Mouse (Mus musculus) thymus, postnatal 0 days (tissue): Measurements from ENCODE around the gene Syne1. TPM values are rescaled to one million over a fixed set of nuclear protein-coding genes. Genes with fewer than 3 reads are reported as not detected.
A peak's percentile ranks its signal among the peaks of the same experiment; 100 is the strongest.

Source experiments
- DNase-seq: peaks from one replicate; pipeline ENCODE4 v3.0.0-alpha.2; 2015; ENCODE audit warnings: low spot score
- polyA plus RNA-seq: library from polyadenylated mRNA; unstranded; fragments of >200 nt; fragmentation: Nextera tagmentation; extraction: Ambion mirVana; gene quantifications from 2 replicates; pipeline ENCODE4 v1.2.1, GENCODE M21; 2015

Syne1 gene
- polyA plus RNA-seq, 1 experiment from 2014 or later, result 11.5 TPM

DNA sequence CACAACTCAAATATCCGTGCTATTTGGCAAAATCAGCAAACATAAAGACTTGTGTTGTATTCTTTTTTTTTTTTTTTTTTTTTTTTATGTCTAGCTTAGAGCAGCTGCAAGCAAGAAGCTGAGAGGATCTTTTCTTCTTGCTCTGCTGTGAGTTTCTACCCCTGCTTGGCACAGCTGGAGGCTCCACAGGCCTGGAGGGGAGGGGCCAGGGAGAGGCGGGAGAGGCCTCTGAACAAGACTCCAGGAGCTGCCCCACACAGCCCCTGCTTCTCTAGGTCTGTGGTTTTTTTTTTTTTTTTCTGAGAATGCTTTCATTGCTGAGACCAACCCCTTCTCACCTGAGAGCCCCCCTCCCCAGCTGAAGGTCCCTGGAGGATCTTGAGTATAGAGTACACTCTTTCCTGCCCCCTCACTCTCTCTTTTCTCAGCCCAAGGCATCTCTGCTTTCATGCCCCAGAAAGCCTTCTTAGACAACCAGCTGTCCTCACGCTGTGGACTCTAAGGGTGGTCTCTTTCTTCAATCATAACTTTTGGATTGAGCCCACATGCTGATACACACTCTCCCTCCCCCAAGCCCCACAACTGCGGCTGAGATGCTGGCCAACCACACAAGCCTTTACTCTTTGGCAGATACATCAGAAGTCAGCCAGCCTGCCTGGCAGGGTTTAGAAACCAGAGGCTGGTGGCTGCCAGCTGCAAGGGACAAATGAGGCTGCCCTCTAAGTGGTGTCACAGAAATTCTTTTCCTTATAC, 241.1 kb downstream of the Syne1 start:
- DNase-seq, result peak; percentile 71

DNA sequence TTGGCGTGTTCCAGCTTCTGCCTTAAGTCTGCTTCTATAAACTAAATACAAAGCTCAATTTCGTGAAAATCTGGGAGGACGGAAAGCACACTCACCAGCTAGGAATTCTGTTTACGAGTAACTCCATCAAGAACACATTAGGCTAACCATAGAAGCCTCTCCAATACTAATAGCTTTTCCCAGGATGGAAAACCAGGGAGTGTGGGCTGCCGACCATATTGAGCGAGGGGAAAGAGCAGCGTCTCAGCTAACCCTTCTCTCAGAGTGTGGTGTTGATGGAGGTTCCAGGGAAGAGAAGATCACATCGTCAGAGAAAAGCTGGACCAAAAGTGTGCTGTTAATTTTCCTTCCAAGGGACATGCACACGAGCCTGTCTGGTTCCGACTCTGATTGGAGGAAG, 241.9 kb downstream of the Syne1 start:
- no peak for DNase-seq

DNA sequence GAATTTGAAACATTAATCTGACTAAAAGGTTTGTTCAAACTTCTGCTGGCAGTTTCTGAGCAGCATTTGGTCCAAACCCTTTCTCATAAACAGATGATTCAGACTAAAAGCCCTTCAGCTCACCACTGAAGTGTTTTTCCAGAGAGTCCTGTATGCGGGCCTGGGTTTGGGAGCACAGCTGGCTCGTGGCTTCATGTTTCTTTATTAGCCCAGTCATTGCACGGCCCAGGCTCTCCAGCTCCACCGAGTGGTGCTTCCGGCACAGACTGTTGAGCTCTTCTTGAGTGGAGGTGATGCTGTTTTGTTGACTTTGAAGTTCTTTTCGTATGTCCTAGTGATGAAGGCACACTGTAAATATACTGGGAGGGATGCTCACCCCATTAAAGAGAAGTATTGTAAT, 245.7 kb downstream of the Syne1 start:
- no peak for DNase-seq

DNA sequence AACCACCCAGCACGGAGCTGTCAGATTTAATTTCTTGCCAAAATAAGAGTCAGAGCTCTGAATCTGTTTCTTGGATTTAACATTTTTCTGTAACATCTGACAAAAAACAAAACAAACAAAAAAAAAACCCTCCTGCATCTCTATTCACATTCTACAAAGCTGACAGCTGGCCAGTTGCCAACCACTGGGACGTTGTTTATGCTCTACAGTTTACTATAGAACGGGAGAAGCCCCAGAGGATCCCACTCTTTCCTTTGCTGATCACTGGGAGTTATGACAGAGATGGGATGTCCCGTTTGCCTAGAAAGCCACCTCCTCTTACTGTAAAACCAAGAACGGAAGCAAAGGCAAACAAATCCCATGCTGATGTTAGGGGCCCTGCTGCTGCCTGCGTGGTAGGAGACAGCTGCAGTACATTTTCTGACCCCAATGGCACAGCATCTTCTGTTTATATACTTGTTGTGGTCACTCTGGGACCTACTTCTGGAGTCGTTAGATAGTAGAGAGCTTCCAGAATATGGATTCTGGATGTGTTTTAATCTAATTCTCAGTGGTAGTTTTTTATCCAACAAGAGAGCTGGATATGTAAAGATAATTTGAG, 255.9 kb downstream of the Syne1 start:
- no peak for DNase-seq

- no peak for DNase-seq
Measured at GRCm38 (mm10) chr10:5289575-5289909, 261.7 kb downstream of the Syne1 start.

- no peak for DNase-seq
Measured at GRCm38 (mm10) chr10:5288716-5289574, 262.3 kb downstream of the Syne1 start.

- no peak for DNase-seq
Measured at GRCm38 (mm10) chr10:5288262-5288661, 263.0 kb downstream of the Syne1 start.

DNA sequence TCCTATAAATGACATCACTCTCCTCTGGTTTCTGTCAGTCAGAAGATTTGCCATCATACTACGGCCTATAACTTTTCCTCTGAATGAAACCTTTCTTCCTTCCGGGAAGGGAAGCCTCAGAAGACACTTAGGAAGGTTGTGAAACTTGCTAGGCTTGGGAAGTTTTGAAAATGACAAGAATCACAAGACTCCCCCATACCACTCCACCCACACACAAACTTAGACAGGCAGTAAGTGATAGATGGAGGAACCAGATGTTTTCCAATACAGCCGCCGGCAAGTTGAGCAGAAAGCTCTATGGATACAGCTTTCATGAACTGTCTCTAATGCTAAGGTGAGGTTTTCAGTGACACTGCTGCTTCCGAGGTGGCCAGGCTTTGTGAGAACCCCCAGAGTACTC, 275.5 kb downstream of the Syne1 start:
- DNase-seq, result no peak

DNA sequence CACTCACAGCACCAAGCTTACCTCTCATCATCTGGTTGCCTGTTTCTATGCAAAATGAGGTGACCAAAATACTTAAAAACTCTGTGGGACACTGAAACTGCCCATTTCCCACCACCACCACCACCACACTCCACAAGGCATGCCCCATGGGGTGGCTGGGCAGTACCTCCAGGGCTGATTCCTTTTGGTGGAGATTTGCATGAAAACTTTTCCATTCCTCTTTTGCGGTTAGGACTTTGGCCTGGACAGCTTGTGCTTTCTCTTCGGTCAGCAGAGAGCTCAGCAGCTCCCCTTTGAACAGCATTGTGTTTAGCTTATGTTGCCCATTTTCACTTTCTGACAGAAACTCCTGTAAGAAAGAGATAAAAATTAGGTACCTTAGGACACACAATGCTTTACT, 280.6 kb downstream of the Syne1 start:
- no peak for DNase-seq

GRCm38 (mm10) chr10:5264418-5264817, 286.9 kb downstream of the Syne1 start:
- DNase-seq, result no peak

DNA sequence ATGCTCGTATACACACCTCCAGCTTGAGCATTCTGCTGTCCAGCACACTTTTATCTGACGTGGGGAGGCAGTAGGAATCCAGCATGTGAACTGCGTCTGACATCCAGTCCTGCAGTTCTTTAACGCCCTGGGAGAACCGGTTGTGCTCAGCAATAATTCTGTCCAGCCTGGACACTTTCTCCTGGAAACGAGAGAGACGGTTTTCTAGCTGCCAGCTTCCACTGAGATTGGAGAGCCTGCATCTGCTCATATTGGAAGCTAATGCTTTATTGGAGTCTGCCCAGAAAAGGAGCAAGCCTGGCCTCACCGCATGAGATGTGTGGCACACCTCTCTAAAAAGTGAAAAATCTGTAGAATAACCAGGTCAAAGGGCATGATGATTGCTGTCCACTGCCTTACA, 288.6 kb downstream of the Syne1 start:
- no peak for DNase-seq

DNA sequence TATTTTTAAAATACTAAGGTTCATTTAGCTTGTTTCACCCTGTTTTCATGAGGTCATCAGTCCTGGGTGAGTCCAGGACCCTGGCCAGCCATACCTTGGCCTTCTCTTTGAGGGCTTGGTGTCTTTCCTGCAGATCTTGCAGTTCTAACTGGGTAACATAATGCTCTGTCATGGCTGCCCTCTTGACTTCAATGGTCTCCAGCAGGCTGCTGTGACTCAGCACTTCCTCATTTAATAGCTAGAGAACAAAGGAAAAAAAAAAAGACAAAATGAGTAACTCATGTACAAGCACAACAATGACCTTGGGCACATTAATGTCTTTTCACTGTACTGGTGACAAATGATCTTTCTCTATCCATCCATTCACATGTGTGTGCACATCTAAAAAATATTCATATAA, 294.6 kb downstream of the Syne1 start:
- DNase-seq, result no peak

GRCm38 (mm10) chr10:5253752-5254151, 297.5 kb downstream of the Syne1 start:
- no peak for DNase-seq

- DNase-seq, result no peak
Measured at GRCm38 (mm10) chr10:5250702-5251101, 300.6 kb downstream of the Syne1 start.

GRCm38 (mm10) chr10:5239680-5240079, 311.6 kb downstream of the Syne1 start:
- no peak for DNase-seq

DNA sequence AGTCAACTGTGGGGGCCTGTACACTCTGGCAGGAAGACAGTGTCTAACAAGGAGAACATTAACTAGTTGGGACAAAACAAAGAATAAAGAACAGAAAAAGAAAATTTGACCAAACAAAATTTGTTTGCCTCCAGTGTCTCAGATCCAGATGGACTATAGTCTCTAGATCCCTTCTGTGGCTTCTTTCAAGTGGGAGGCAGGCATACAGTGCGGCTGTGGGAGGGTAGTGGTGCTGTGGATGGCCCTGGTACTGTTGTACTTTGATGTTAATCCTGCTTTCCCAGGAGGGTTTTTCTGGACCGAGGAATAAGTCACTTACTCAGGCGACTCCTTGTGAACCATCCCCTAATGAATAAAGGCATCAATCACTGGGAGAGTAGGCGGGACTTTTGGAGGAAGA, 314.4 kb downstream of the Syne1 start:
- no peak for DNase-seq

DNA sequence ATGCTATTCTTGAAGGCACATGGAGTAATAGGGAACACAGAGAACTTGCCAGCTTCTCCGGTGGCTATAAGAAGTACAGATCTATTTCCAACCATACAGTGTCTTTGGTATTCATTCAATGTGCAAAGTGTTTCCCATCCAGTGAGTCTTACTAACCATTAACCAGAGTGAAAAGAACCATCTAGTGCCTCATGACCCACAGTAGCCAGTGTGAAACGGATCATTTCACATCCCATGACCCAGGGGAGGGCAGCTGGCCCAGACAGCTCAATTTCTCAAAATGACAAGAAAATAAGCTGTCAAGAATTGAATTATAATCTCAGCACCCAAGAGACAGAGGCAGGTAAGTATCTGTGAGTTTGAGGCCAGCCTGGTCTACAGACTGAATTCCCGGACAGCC, 315.1 kb downstream of the Syne1 start:
- no peak for DNase-seq

DNA sequence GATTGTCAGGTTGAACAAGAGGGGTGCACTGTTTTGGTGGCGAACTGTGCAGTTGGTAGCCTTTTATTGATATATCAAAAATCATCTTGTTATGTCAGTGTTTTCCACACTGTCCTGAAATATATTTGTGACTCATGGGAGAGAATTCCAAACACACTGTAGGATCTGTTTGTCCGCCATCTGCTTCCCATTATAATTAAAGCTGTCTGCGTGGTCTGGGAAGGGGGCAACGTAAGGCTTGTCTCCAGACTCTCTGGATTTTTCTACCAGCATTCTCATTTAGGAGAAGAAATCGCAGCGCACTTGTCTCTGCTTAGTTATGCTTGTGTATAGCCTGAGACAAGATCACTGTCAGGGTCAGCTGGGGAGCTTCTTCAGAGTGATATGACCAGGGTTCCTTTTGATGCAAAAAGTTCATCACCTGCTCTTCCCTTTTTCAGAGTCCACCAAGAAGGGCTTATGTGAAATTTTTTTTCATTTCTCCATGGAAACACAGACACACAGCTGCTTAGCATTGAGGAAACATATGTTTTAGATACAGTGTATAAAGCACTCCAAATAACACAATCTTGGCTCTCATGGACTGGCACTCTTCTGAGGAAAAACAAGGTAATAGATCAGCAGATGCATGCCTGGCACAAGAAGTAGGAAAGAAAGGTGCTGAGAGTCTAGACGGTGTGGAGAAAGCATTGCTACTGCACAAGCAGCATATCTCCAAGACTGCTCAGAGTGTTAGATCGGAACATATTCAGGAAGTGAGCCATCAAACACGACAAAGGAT, 316.4 kb downstream of the Syne1 start:
- DNase-seq, result no peak

- no peak for DNase-seq
Measured at GRCm38 (mm10) chr10:5229129-5229528, 322.2 kb downstream of the Syne1 start.

DNA sequence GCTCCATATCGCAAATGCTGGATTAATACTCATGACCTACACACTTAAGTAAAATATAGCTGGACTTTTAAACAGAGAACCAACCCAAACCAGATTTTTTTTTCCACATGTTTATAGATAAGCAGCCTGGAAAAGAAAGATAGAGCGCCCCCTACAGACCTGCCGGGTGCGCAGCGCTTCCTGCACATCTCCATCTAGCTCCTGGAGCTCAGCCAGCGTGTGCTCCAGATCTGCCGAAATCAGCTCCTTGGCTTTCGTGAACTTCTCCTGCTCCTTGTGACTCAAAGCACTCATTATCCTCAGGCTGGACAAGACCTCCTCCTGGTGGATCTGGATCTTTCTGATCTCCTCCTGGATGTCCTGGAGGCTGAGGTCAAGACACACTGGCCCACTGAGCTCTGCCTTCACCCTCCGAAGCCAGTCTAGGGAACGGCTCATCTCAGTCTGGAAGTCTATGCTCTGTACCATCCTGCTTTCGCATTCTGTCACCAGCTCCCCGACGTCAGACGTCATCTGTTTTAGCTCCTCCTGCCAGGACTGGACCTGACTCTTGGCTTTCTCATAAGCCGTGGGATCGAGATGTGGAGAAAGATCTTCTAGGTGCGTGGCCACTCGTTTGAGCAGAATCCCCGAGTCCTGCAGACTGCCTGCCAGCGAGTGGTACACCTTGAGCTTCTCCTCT, 323.7 kb downstream of the Syne1 start:
- DNase-seq, result peak; percentile 18

DNA sequence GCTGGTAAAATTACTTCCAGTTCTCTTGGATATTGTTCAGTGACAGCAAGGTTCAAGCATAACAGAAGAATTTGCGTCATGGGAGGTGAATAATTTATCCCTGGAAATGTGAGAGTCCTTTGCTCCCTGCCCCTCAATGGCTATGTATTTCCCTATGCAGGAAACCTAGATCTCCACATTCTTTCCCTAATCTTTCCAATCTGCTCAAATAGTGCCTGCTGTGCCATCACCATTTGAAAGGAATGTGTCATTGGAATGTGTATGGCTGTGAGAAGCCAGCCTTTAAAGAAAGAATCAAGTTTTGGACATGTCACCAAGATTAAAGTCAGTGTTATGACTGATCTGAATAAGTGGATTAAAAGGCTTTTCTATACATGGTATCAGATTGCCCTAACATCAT, 335.3 kb downstream of the Syne1 start:
- no peak for DNase-seq
